Mouse (Mus musculus) heart, embryonic 16.5 days (tissue): ENCODE data around the gene Qrich2. TPM values are rescaled to one million over a fixed set of nuclear protein-coding genes. Genes with fewer than 3 reads are reported as not detected.
"Not testable (repeated sequence)": the region's sequence is repeated elsewhere in the genome, so short reads cannot be mapped to it uniquely, and the experiment has no call there.

Experiments used
- ATAC-seq: fragments of 200-750 bp; cut with Nextera tagmentation; replicated peaks from 2 replicates; pipeline ENCODE4 v1.8.0; 2017; ENCODE audit warnings: moderate number of reproducible peaks; ENCODE audit not compliant: insufficient read depth, low FRiP score; ENCODE audit errors: extremely low read depth
- H3K27ac ChIP-seq: fragments of 300-500 bp; sonication (generic); 2 replicates; pipeline ENCODE4 v1.5.1; 2014; ENCODE audit warnings: mild to moderate bottlenecking, low read length, control low read depth, moderate library complexity
- H3K27me3 ChIP-seq: fragments of 300-500 bp; sonication (generic); 2 replicates; pipeline ENCODE4 v1.6.1; 2014; ENCODE audit warnings: low read length, mixed read lengths; ENCODE audit not compliant: control insufficient read depth, insufficient read depth
- H3K36me3 ChIP-seq: fragments of 300-500 bp; sonication (generic); 2 replicates; pipeline ENCODE4 v1.6.1; 2014; ENCODE audit not compliant: control insufficient read depth, insufficient read depth
- H3K4me1 ChIP-seq: fragments of 300-500 bp; sonication (generic); 2 replicates; pipeline ENCODE4 v1.6.1; 2014; ENCODE audit warnings: low read length, mixed read lengths; ENCODE audit not compliant: control insufficient read depth, insufficient read depth
- H3K4me2 ChIP-seq: fragments of 300-500 bp; sonication (generic); 2 replicates; pipeline ENCODE4 v1.6.1; 2014; ENCODE audit warnings: low read depth, mild to moderate bottlenecking, control low read depth, low read length
- H3K4me3 ChIP-seq: fragments of 300-500 bp; sonication (generic); 2 replicates; pipeline ENCODE4 v1.5.1; 2014; ENCODE audit warnings: mild to moderate bottlenecking, control low read depth, low read length
- H3K9ac ChIP-seq: fragments of 300-500 bp; sonication (generic); 2 replicates; pipeline ENCODE4 v1.6.1; 2014; ENCODE audit warnings: low read length, control low read depth
- H3K9me3 ChIP-seq: fragments of 300-500 bp; sonication (generic); replicated peaks from 2 replicates; pipeline ENCODE4 v1.6.1; 2016; ENCODE audit warnings: low read length; ENCODE audit not compliant: control insufficient read depth
- WGBS: fragments of 180-500 bp; shearing (Covaris S2); extraction: QIAGEN DNeasy Blood & Tissue Kit; methylation state at CpG from one replicate; pipeline ENCODE4 v1.1.7; 2014; 5-methylcytosine and 5-hydroxymethylcytosine counted together
- polyA plus RNA-seq: library from polyadenylated mRNA; unstranded; fragments of >200 nt; fragmentation: Nextera tagmentation; extraction: Ambion mirVana; gene quantifications from 2 replicates; pipeline ENCODE4 v1.2.1, GENCODE M21; 2015

Gene Qrich2
- polyA plus RNA-seq, 1 experiment from 2014 or later = 0.07 TPM

DNA sequence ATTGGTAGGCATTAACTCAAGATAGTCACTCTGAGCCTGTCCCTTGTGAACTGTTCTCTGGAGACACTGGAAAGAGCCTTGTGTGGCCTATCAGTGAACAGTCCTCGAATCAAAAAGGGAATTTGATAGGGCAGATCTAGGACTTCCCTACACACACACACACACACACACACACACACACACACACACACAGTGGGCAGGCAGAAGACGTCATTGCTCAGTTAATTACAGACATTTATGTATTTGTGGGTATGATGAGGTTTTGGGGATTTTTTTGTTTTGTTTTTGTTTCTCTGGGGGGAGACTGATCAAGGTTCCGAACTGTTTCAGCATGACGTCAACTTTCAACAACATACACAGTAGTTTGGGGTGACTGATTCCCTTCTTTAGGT lies 52.4 kb downstream of the Qrich2 start:
- Histone ChIP-seq H3K4me3 (peak overlapping the region; percentile 83), H3K36me3 (no peaks in the 10 kb centered on the region), H3K4me1 (peaks cover 14% of the 10 kb centered on the region), H3K4me2 (peak overlapping the region; percentile 100), H3K27me3 (no peaks in the 10 kb centered on the region; the same call in 1 of the 2 replicates), H3K9me3 (no peaks in the 10 kb centered on the region), H3K27ac (no peak overlapping the region), H3K9ac (peak overlapping the region; percentile 78)
- ATAC-seq = no peak
- WGBS = 69% methylated on average over 4 of the region's 4 CpGs

DNA sequence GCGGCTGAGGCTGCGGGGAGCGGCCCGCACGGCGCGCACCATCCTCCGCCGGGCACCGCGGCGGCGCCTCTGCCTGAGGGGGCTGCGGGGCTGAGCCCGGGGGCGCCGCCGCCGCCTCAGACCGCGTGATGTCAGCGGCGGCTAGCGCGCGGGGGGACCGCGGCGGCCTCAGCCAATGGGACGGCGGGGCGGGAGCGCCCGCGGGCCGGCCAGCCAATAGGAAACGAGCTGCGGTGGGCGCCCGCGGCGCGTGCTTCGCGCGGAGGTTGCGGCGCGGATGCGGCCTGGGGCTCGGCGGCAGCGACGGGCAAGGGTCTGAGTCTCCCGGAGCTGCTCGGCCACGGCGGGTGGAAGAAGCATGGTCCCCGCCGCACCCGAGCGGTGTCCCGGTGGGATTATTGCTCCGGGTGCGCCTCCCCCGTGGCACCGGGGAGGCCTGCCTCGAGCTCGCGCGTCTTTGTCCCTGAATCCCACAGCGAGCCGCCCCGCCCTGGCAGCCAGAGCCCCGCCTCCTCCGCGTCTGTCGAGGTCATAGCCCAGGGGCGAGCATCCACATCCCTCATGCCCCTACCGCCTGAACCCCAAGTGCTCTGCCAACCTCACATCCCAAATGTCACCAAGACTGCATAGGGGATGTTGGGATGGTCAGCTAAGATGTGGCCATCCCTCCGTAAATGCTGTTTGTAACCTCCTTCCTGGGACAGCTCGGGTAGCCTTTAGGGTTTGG lies 53.0 kb downstream of the Qrich2 start, which contains the start of gene Rnf157:
Gene Rnf157 (minus strand): TSS at position 129 of the 727 bp plus-strand sequence.
- no peaks in the 10 kb centered on the region for H3K36me3 ChIP-seq
- H3K9ac ChIP-seq = peak within 1 kb of the TSS; percentile 85
- H3K9me3 ChIP-seq = no peaks in the 10 kb centered on the region
- ATAC-seq = peak; percentile 91
- H3K4me1 ChIP-seq = peaks cover 14% of the 10 kb centered on the region
- H3K4me2 ChIP-seq = peak within 1 kb of the TSS; percentile 100
- H3K27ac ChIP-seq = peak within 1 kb of the TSS; percentile 31; the same call in 1 of the 2 replicates
- no peaks in the 10 kb centered on the region; the same call in 1 of the 2 replicates for H3K27me3 ChIP-seq
- WGBS = 2% methylated on average over 65 of the region's 82 CpGs
- peak within 1 kb of the TSS; percentile 83 for H3K4me3 ChIP-seq

DNA sequence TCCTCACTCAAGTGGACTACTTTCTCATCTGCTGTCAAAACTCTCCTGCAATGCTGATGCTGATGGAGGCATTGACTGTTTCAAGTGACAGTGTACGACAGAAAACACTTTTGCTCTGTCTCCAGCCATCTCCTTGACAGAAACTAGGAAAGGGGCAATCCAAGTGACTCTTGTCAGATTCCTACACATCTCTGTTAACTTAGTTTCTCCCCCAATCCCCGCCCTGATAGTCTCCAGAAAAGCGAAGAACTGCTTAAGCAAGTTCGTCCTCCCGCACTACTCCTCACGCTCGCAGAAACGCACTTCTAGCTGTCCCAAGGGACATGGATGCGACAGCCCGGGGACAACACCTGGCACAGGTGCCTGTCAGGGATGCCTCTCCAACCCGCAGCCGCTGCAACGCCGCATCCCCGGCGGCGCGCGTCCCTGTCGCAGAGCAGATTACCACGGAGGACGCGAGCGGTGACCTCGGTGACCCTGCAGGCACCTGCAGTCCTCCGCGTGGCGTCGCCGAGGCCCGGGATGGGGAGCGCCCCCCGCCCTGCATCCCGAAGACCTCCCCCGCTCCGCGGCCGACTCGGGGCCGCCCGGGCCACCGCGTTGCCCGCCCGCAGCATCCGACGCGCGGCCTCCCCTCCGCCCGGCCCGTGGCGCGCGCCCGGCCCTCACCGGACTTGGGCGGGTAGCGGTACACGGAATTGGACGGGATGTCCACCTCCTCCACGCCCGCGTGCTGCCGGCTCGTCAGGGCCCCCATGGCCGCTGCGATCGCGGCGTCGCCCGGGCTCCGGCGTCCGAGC lies 53.8 kb downstream of the Qrich2 start:
- H3K4me2 ChIP-seq = peak overlapping the region; percentile 100
- H3K4me3 ChIP-seq = peak overlapping the region; percentile 83
- H3K27me3 ChIP-seq = no peaks in the 10 kb centered on the region; the same call in 1 of the 2 replicates
- peak overlapping the region; percentile 85 for H3K9ac ChIP-seq
- peak overlapping the region; percentile 31; the same call in 1 of the 2 replicates for H3K27ac ChIP-seq
- H3K4me1 ChIP-seq = peaks cover 14% of the 10 kb centered on the region
- ATAC-seq = peak; percentile 26
- WGBS = 1% methylated on average over 61 of the region's 76 CpGs
- H3K36me3 ChIP-seq = no peaks in the 10 kb centered on the region
- no peaks in the 10 kb centered on the region for H3K9me3 ChIP-seq

DNA sequence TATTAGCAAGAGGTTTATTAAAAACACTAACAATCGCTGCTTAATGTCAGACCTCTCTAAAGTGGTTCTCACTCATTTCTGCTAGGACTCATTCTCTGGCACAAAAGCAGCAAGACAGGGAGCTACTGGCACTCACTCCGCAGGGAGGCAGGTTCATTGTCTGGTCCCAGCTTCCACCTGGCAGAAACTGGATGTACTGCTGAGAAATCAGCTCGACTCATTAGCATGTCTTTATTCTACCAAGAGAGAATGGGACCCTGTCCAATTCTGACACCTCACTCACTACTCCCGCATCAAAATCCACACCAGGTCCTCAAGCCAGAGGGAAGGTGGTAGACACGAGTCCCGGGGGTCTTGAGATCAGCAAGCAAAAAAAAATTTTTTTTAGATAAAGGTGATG lies 54.5 kb downstream of the Qrich2 start:
- H3K36me3 ChIP-seq = no peaks in the 10 kb centered on the region
- peaks cover 14% of the 10 kb centered on the region for H3K4me1 ChIP-seq
- peak overlapping the region; percentile 83 for H3K4me3 ChIP-seq
- peak overlapping the region; percentile 25; the same call in 1 of the 2 replicates for H3K9ac ChIP-seq
- H3K27me3 ChIP-seq = no peaks in the 10 kb centered on the region; the same call in 1 of the 2 replicates
- H3K27ac ChIP-seq = no peak overlapping the region
- no peak for ATAC-seq
- H3K4me2 ChIP-seq = peak overlapping the region; percentile 100
- 30% methylated on average over 6 of the region's 6 CpGs for WGBS
- H3K9me3 ChIP-seq = no peaks in the 10 kb centered on the region

DNA sequence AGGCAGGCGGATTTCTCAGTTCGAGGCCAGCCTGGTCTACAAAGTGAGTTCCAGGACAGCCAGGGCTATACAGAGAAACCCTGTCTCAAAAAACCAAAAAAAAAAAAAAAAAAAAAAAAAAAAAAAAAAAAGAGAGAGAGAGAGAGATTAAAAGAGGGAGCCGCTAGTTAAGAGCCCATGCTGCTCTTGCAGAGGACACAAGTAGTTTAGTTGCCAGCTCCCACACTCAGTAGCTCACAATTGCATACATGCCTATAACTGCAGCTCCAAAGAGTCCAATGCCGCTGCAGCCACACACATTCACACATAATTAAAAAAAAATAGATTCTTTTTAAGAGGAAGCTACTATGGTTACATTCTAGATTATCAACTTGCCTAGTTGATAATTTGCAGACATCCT lies 55.6 kb downstream of the Qrich2 start:
- not testable (repeated sequence) for H3K27me3 ChIP-seq, H3K27ac ChIP-seq, ATAC-seq, H3K4me2 ChIP-seq, H3K9ac ChIP-seq, H3K9me3 ChIP-seq, H3K36me3 ChIP-seq, H3K4me3 ChIP-seq
- peaks cover 14% of the 10 kb centered on the region for H3K4me1 ChIP-seq
- 80% methylated on average over 4 of the region's 4 CpGs for WGBS

DNA sequence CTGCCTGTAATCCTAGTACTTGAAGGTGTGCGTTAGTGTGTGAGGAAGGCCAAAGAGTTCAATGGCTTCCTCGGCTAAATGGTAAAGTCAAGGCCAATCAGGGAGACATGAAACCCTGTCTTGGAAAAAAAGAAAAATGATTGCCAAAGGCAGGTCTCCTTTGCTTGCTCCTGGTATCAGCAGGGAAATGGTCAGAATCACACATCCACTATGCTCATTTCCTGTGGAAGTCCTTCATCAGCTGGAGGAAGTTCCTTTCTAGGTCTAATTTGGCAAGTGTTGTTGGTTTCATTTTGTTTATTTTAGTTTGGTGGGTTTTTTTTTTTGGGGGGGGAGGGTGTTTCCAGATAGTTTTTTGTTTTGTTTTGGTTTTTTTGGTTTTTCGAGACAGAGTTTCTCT lies 57.0 kb downstream of the Qrich2 start:
- Histone ChIP-seq H3K36me3 (no peaks in the 10 kb centered on the region), H3K4me1 (peaks cover 14% of the 10 kb centered on the region), H3K4me2 (no peak overlapping the region), H3K9me3 (no peaks in the 10 kb centered on the region), H3K4me3 (no peak overlapping the region), H3K27ac (no peak overlapping the region), H3K27me3 (no peaks in the 10 kb centered on the region; the same call in 1 of the 2 replicates), H3K9ac (no peak overlapping the region)
- ATAC-seq = no peak
- 76% methylated on average over 3 of the region's 3 CpGs for WGBS

DNA sequence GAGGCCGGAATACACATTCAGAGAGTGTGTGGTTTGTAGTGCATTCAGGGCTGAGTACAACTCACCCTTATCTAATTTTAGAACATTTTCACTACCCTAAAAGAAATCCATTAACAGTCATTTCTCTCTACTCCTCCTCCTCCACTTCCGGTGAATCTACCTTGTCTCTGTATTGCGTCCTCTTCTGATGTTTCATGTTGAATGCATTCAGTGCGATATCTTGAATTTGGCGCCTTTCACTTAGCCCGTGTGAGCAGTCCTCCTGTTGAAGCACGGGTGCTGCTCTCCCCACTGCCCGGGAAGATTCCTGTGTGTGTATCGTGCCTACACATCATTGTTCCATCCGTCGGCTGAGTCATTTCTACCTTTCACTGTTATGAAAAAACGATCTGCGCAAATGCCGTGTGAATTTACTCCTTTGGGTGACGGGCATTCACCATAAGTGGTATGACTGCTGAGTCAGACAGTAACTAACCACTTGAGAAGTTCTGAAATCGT lies 59.8 kb downstream of the Qrich2 start:
- no peak overlapping the region for H3K9ac ChIP-seq
- WGBS = 82% methylated on average over 16 of the region's 16 CpGs
- no peak overlapping the region for H3K4me2 ChIP-seq
- no peak overlapping the region for H3K4me3 ChIP-seq
- H3K27me3 ChIP-seq = no peaks in the 10 kb centered on the region
- no peak for ATAC-seq
- H3K27ac ChIP-seq = no peak overlapping the region
- H3K4me1 ChIP-seq = no peaks in the 10 kb centered on the region
- H3K36me3 ChIP-seq = peaks cover 5% of the 10 kb centered on the region; the same call in 1 of the 2 replicates
- no peaks in the 10 kb centered on the region for H3K9me3 ChIP-seq

DNA sequence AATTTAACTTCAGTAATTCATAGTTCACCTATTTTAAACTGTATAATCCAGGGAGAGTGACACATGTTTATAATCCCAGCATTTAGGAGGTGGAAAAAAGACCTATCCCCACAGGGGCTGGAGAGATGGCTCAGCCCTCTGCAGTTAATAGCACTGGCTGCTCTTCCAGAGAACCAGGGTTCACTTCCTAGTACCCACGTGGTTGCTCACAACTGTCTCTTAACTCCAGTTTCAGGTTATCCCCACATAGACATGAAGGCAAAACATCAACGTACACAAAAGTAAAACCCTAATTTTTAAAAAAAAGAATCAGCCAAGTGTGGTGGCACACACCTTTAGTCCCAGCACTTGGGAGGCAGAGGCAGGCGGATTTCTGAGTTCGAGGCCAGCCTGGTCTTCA lies 60.4 kb downstream of the Qrich2 start:
- no peak overlapping the region for H3K9ac ChIP-seq
- H3K27ac ChIP-seq = no peak overlapping the region
- H3K27me3 ChIP-seq = no peaks in the 10 kb centered on the region
- WGBS = 76% methylated on average over 4 of the region's 4 CpGs
- no peaks in the 10 kb centered on the region; the same call in 1 of the 2 replicates for H3K4me1 ChIP-seq
- no peaks in the 10 kb centered on the region for H3K9me3 ChIP-seq
- no peak overlapping the region for H3K4me3 ChIP-seq
- peaks cover 5% of the 10 kb centered on the region; the same call in 1 of the 2 replicates for H3K36me3 ChIP-seq
- ATAC-seq = no peak
- H3K4me2 ChIP-seq = no peak overlapping the region
